Mouse (Mus musculus): ENCODE data around the gene Cpsf3. TPM values are rescaled to one million over a fixed set of nuclear protein-coding genes. Genes with fewer than 3 reads are reported as not detected.
A peak's percentile ranks its signal among the peaks of the same experiment; 100 is the strongest.

Cpsf3 gene
- polyA plus RNA-seq, 1 experiment from 2014 or later: 106 TPM

DNA sequence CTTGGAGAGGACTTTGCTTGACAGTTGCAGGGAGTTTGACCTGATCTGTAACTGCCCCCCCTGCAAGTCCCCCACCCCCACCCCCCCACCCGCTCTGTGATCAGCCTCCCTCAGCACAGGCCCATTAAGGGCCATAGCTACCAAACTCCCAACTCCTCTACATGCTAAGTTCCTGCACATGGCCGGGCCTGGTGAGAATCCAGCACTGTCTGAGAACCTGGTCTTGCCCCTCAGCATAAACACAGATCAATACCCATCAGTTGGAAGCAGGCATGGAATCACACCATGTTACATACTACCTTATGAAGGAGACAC, 18.4 kb upstream of the Cpsf3 start:
- Histone ChIP-seq H3K27me3 (replicated peaks) (no peaks in the 10 kb centered on the region), H3K4me2 (replicated peaks) (no peak overlapping the region), H3K4me3 (replicated peaks) (no peak overlapping the region), H3K36me3 (peaks cover 24% of the 10 kb centered on the region), H3K9ac (no peak overlapping the region), H3K4me1 (replicated peaks) (peaks cover 4% of the 10 kb centered on the region; the same call in 1 of the 2 replicates), H3K27ac (no peak overlapping the region), H3K9me3 (no peaks in the 10 kb centered on the region)
- 78% methylated on average over 2 of the region's 2 CpGs for WGBS
- no peak; the same call in none of the 2 replicates for ATAC-seq

DNA sequence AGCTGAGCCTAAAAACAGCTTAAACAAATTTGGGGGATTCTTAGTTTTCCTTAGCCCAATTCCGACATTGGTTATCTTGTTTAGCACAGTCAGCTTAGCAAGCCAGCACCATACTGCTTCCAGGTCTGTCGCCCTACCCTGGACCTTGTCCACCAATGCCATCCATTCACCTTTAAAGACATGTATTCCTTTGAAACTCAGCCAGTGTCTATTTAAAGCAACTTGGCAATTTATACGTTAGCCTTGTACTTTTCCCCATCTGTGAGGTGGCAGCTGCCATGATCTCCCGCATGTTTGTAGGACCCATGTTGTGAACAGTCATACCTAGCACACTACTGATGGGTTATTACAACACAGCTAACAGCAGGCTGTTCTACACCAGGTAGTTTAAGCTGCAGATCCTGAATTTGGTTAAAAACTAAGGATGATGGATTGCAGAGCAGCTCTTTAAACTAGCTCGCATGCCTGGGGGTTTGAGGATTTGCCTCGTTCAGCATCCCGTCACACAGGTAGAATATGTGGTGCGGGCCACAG, 17.0 kb upstream of the Cpsf3 start:
- H3K27me3 ChIP-seq (replicated peaks): no peaks in the 10 kb centered on the region
- peaks cover 22% of the 10 kb centered on the region for H3K36me3 ChIP-seq
- no peak overlapping the region for H3K27ac ChIP-seq
- H3K4me2 ChIP-seq (replicated peaks): no peak overlapping the region
- no peaks in the 10 kb centered on the region for H3K9me3 ChIP-seq
- H3K9ac ChIP-seq: no peak overlapping the region
- H3K4me3 ChIP-seq (replicated peaks): no peak overlapping the region
- WGBS: 86% methylated on average over 8 of the region's 8 CpGs
- peaks cover 4% of the 10 kb centered on the region; the same call in 1 of the 2 replicates for H3K4me1 ChIP-seq (replicated peaks)
- no peak for ATAC-seq

DNA sequence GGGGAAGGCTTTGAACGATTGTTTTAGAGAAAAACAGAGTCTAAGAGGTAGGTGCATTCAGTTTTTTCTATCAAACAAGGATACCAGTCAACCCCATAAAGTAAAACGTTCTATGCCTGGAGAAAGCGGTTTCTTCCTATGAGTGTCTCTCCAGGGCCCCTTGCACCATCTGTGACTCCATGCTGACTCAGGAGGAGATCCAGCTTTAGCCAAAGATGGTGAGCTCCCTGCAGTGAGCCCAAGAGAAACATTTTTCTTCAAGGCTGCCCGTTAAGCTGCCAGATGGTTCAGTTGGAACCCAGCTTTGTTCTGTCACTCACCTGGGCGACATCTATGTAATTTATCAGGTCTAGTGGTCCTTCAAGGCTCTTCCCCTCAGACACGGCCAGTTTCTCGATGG, 10.7 kb upstream of the Cpsf3 start:
- Histone ChIP-seq H3K27ac (no peak overlapping the region), H3K9me3 (no peaks in the 10 kb centered on the region), H3K4me2 (replicated peaks) (no peak overlapping the region), H3K36me3 (peaks cover 15% of the 10 kb centered on the region), H3K27me3 (replicated peaks) (no peaks in the 10 kb centered on the region), H3K9ac (no peak overlapping the region), H3K4me3 (replicated peaks) (no peak overlapping the region), H3K4me1 (replicated peaks) (no peaks in the 10 kb centered on the region)
- ATAC-seq: no peak
- WGBS: 84% methylated on average over 7 of the region's 7 CpGs

DNA sequence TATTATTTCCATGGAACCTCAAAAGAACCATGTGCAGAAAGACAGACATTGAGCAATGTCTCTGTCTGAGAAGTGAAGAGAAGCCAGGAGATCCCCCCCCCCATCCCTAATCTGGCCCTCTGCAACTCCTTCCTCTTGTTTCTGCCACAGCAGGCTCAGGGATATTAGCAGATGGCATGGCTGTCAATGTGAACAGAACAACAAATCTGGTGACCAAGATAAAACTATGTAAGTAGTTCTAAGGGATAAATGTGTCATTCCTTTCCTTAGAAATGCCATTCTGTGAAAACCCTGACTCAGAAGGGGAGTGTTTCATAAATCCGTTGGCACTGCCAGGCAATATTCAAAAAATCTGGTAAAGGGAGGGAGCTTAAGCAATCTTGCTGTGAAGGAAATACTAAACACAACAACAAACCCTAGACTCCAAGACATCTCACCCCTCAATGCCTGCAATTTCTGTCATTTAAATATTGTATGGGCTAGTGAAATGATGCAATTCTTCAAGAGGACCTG, 7.8 kb upstream of the Cpsf3 start:
- H3K36me3 ChIP-seq: no peaks in the 10 kb centered on the region
- no peaks in the 10 kb centered on the region for H3K27me3 ChIP-seq (replicated peaks)
- H3K4me1 ChIP-seq (replicated peaks): no peaks in the 10 kb centered on the region
- H3K4me2 ChIP-seq (replicated peaks): no peak overlapping the region
- H3K9me3 ChIP-seq: no peaks in the 10 kb centered on the region
- H3K4me3 ChIP-seq (replicated peaks): no peak overlapping the region
- no peak overlapping the region for H3K9ac ChIP-seq
- 85% methylated on average over 1 of the region's 1 CpGs for WGBS
- no peak for ATAC-seq
- no peak overlapping the region for H3K27ac ChIP-seq

DNA sequence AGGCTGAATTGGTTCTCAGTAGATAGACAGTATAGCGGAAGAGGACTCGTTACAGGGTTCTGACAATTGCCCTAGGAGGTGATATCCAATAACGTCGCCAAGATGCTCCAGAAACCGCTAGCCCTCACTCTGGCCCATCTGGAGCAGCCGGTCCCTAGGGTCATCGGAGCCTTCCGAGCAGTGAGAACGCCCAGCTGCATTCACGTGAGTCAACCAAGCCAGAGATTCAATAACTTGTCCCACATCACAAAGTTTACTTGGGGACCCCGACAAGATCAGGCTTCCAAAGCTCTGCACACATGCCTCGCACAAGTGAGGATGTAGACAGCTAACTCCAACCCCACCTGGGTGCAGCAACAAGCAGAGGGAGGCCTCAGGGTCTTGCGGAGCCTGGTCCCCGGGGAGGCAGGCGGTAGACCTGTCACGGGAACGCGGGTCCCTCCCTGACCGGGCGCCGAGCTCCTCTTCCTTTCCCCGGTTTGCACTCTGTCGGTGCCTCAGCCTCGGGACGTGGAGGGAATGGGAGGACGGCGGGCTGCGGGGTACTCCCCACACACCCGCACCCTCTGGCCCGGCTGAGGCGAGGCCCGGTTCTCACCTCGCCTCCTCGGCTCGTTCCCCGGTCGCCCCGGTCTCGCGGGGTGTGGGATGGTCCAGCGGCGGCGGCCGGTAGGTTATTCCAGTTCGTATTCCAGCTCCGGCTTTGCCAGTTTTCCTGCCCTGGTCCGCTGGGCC, 484 bp downstream of the Cpsf3 start:
- H3K4me3 ChIP-seq (replicated peaks): peak overlapping the region; percentile 77
- no peaks in the 10 kb centered on the region for H3K27me3 ChIP-seq (replicated peaks)
- no peaks in the 10 kb centered on the region for H3K9me3 ChIP-seq
- H3K27ac ChIP-seq: peak overlapping the region; percentile 77
- peak overlapping the region; percentile 90 for H3K4me2 ChIP-seq (replicated peaks)
- H3K9ac ChIP-seq: peak overlapping the region; percentile 79
- ATAC-seq: peak; percentile 87
- H3K36me3 ChIP-seq: no peaks in the 10 kb centered on the region
- peaks cover 15% of the 10 kb centered on the region for H3K4me1 ChIP-seq (replicated peaks)
- WGBS: under 1% methylated on average over 47 of the region's 47 CpGs

DNA sequence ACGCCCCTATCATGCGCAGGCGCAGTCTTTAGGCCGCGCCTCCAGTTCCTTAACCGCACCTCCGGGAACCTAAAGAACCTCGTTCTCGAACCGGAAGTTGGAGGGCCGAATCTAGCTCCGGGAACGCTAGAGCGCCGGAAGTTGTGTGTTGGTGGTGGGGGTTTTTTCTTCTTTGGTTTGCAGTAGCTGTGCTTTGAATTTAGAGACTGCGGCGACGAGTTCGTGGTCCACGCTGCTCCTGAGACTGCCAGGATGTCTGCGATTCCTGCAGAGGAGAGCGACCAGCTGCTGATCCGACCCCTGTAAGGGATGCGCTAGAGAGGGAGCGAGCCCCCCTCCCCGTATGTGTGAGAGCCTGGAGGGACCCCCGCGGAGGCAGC, 1.0 kb downstream of the Cpsf3 start, which contains the start of gene Itgb1bp1:
TSS of gene Itgb1bp1 (minus strand) at position 42 of the 380 bp plus-strand sequence.
- Histone ChIP-seq H3K9ac (peak within 1 kb of the TSS; percentile 90), H3K4me1 (replicated peaks) (peaks cover 15% of the 10 kb centered on the region), H3K36me3 (no peaks in the 10 kb centered on the region), H3K9me3 (no peaks in the 10 kb centered on the region), H3K4me3 (replicated peaks) (peak within 1 kb of the TSS; percentile 77), H3K27ac (peak within 1 kb of the TSS; percentile 93), H3K4me2 (replicated peaks) (peak within 1 kb of the TSS; percentile 90), H3K27me3 (replicated peaks) (no peaks in the 10 kb centered on the region)
- peak; percentile 96 for ATAC-seq
- 0% methylated on average over 28 of the region's 28 CpGs for WGBS

DNA sequence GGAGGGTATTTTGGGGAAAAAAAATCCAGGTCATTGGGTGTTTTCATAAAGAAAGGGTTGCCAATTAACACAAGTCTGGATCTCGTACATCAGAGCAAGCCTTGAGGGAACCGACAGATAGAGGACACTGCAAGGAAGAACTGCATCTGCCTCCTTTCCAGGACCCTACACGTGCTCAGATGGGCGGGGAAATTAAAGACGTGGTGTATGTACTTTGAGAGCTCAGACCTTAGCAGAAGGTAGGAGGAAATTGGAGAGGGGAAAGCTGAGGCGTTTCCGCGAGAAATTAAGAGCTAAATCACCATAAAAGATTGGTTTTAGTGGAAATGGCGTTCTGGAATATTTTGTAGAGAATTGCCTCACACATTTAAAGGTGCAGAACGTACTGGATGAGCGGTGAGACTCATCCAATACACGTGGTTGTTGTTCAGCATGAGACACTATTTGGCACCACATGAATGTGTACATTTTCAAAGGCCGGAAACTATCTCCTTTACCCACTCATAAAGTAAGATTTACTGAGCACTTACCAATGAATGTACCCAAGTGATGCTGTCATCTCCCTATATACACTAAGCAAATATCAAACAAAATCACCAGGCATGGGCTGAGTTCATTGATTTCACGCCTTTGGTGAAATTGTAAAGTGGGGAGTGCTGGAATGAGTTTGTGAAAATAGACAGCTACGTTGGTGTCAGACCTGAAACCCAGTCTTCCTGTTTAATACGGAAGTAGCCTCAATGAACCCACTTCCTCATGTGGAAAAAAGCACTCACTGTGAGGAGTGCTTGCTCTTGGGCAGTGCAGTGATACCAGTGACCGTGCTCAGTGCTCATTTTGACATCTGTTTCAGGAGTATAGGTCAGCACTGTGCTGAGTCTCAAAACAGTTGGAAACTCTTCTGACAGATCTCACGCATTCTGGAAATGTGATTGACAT, 1.8 kb downstream of the Cpsf3 start:
- Histone ChIP-seq H3K36me3 (peaks cover 5% of the 10 kb centered on the region), H3K9me3 (no peaks in the 10 kb centered on the region), H3K27ac (peak overlapping the region; percentile 93), H3K4me3 (replicated peaks) (peak overlapping the region; percentile 77), H3K4me1 (replicated peaks) (peaks cover 15% of the 10 kb centered on the region), H3K4me2 (replicated peaks) (peak overlapping the region; percentile 66), H3K27me3 (replicated peaks) (no peaks in the 10 kb centered on the region), H3K9ac (peak overlapping the region; percentile 90)
- WGBS: 30% methylated on average over 18 of the region's 18 CpGs
- ATAC-seq: peak; percentile 55

DNA sequence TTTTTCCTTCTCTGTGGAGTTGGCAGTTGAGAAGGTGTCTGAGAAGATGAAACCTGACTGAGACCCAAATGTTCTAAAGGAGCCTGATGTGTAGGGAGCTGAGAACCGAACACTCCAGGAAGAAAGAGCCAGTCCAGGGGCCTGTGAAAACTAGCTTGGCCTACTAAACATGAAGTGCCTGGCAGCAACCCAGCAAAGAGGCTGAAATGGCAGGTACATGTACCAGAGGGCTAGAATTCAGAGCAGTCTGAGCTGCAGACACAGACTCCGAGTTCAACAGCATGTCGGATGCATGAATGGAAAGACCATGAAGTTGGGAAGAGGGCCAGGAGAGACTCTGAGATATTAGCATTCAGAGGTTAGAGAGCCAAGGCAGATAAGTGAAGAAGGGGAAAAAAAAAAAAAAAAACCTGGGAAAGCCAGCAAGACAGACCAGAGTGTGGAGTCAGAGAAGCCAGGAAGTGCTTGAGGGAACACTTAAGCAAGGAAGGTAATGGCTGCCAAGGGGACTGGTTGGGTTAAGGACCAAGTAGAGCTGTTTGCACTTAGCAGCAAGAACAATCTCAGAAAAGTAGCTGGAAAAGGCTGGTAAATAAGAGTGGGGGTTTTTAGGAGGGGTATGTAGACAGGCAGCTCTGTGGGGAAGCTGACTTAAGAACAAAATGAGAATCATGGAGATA, 3.7 kb downstream of the Cpsf3 start:
- no peaks in the 10 kb centered on the region for H3K27me3 ChIP-seq (replicated peaks)
- no peak overlapping the region for H3K4me3 ChIP-seq (replicated peaks)
- peaks cover 15% of the 10 kb centered on the region for H3K4me1 ChIP-seq (replicated peaks)
- WGBS: 87% methylated on average over 3 of the region's 3 CpGs
- H3K4me2 ChIP-seq (replicated peaks): no peak overlapping the region
- no peak overlapping the region for H3K9ac ChIP-seq
- no peak for ATAC-seq
- H3K27ac ChIP-seq: no peak overlapping the region
- peaks cover 17% of the 10 kb centered on the region for H3K36me3 ChIP-seq
- no peaks in the 10 kb centered on the region for H3K9me3 ChIP-seq

DNA sequence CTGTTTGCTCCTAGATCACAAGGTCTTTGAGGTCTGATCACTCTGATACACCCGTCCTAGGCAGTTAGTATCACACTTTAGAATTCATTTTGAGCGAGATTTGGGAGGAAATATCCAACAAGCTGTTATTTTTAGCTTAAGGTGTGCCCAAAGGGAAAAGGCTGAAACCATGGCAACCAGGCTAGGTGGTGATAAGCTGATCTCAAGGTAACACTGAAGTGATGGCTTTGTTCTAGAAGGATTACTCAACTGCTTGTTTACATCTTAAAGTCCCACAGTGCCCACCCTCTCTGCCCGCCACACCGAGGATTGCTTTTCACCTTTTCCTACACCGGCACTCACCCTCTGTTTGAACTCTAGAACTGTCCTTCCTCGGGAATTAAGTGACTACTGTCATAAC, 4.5 kb downstream of the Cpsf3 start:
- Histone ChIP-seq H3K27ac (no peak overlapping the region), H3K4me2 (replicated peaks) (no peak overlapping the region), H3K9ac (no peak overlapping the region), H3K27me3 (replicated peaks) (no peaks in the 10 kb centered on the region), H3K4me1 (replicated peaks) (peaks cover 15% of the 10 kb centered on the region), H3K36me3 (peaks cover 24% of the 10 kb centered on the region), H3K9me3 (no peaks in the 10 kb centered on the region), H3K4me3 (replicated peaks) (no peak overlapping the region)
- 67% methylated on average over 6 of the region's 6 CpGs for WGBS
- ATAC-seq: no peak

DNA sequence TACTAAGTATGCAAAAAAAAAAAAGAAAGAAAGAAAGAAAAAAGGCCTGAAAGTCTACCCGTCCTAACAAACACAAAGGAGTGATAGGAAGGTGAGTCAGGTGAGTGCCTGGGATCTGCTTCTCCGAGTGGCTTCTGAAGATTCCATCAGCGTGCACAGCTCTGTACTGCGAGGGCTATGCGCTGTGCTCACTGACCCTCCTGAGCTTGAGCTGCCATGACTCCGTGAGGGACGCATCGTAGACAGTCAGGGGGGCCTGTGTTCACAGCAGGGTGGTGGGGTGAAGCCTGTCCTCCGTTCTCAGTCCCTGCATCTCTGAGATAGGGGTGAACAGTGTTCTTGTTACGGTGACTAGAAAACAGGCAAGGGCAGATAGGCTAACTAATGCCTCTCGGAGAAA, 13.7 kb downstream of the Cpsf3 start:
- Histone ChIP-seq H3K27ac (no peak overlapping the region), H3K4me2 (replicated peaks) (no peak overlapping the region), H3K9me3 (no peaks in the 10 kb centered on the region), H3K9ac (no peak overlapping the region), H3K4me3 (replicated peaks) (no peak overlapping the region), H3K27me3 (replicated peaks) (no peaks in the 10 kb centered on the region), H3K36me3 (peaks cover 38% of the 10 kb centered on the region), H3K4me1 (replicated peaks) (0 out of 2 replicates have a peak, but pooled peaks cover 2% of the 10 kb centered on the region)
- no peak for ATAC-seq
- WGBS: 95% methylated on average over 11 of the region's 11 CpGs

DNA sequence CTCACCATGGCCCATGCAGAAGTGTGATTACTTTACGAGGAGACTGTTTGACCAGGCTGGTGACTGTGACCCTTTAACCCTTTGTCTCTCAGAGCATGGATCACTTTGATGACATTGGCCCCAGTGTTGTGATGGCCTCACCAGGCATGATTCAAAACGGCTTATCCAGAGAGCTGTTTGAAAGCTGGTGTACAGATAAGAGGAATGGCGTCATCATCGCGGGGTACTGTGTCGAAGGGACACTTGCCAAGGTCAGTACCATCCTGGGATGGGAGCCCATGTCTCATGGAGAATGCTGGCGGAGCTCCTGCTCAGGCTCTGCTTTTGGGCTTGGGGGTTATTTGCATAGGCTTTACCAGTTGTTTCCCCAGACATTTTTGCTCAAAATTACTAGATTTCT, 16.1 kb downstream of the Cpsf3 start:
- no peak overlapping the region for H3K4me2 ChIP-seq (replicated peaks)
- H3K9ac ChIP-seq: no peak overlapping the region
- H3K4me3 ChIP-seq (replicated peaks): no peak overlapping the region
- H3K27me3 ChIP-seq (replicated peaks): no peaks in the 10 kb centered on the region
- no peaks in the 10 kb centered on the region for H3K9me3 ChIP-seq
- H3K4me1 ChIP-seq (replicated peaks): 0 out of 2 replicates have a peak, but pooled peaks cover 2% of the 10 kb centered on the region
- 82% methylated on average over 7 of the region's 7 CpGs for WGBS
- no peak overlapping the region for H3K27ac ChIP-seq
- ATAC-seq: no peak
- H3K36me3 ChIP-seq: peaks cover 27% of the 10 kb centered on the region

DNA sequence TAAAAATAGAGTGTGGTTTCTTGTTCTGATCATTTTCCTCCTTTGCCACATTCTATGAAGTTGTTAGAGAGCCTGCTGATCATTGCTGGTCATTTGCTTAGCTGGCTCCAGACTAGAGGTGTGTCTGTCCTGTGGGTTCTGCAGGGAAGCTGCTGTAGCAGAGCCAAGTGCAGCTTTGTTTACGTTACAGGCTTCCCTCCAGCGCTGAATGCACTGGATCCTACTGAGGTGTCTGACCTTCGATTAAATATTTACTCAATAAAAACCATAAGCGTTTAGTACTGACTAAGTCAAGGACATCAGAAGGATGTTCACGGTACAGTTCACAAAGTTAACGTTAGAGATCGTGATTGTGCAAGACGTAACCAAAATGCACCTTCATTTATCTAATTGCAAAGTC, 16.7 kb downstream of the Cpsf3 start:
- ATAC-seq: peak; percentile 55; the same call in 1 of the 2 replicates
- Histone ChIP-seq H3K9me3 (no peaks in the 10 kb centered on the region), H3K36me3 (peaks cover 28% of the 10 kb centered on the region), H3K4me3 (replicated peaks) (no peak overlapping the region), H3K27ac (no peak overlapping the region), H3K9ac (no peak overlapping the region), H3K27me3 (replicated peaks) (no peaks in the 10 kb centered on the region), H3K4me2 (replicated peaks) (no peak overlapping the region), H3K4me1 (replicated peaks) (0 out of 2 replicates have a peak, but pooled peaks cover 2% of the 10 kb centered on the region)
- 30% methylated on average over 8 of the region's 8 CpGs for WGBS
